ENCODE assay signal across 7 mouse cellular contexts in the genomic region with DNA sequence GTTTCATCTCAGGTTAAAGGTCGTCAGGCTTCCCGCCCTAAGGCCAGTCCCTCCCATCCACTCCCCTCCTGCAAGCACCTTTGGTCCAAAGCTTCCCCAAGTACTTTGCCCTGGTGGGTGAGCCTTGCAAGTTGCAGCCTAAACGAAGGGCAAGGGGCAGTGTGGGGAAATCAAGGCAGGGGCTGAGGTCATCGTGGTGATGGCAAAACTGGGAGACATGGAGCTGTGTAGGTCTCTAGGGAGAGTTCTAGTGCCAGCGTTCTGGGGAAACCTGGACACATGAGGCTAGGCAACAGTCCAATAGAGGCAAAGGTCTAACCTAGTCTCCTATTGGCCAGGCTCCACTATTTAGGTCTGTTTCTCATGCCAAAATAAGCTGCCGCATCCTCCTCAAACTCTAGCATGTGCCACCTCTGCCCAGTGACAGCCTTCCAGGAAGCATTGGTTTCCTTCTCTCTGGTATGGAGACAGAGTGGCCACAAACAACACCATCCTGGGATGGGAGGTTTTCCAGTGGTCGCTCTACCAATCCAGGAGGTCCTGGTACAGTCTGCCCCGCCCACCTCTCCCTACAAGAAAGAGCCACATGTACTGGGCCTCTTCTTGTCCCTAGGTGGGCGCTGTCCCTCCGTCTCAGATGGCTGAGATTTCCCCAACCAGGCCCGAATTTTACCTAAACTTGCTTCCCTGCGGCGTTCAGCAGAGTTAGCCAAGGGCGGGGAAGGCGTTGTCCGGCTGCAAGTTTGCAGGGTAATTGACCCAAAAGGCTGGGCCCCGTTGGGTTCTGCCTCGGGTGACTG. TPM values are rescaled to one million over a fixed set of nuclear protein-coding genes. Genes with fewer than 3 reads are reported as not detected.
DNase-seq lines count a peak whose midpoint lies in the region; ATAC-seq and TF ChIP-seq lines count a peak whose summit lies in the region.

No protein-coding gene starts in this region.

- no peak for TF ChIP-seq CTCF in lung, embryonic 14.5 days (IDR thresholded peaks at IDR 0.05; ENCODE audit: low read depth)
- TF ChIP-seq CTCF in small intestine, adult 2 months (IDR thresholded peaks at IDR 0.05; ENCODE audit: extremely low read depth, insufficient read length, insufficient replicate concordance, low read depth, low read length), result no peak

- peak overlapping the region; percentile 40 for H3K9ac ChIP-seq in embryonic facial prominence, embryonic 11.5 days (replicated peaks; ENCODE audit: low read length)
- H3K9ac ChIP-seq in intestine, embryonic 15.5 days, result peak overlapping the region; percentile 77
- peak overlapping the region; percentile 75 for H3K9ac ChIP-seq in lung, embryonic 14.5 days

- ATAC-seq in embryonic facial prominence, embryonic 11.5 days (replicated peaks; ENCODE audit: insufficient number of reproducible peaks, low FRiP score, low TSS enrichment, low read depth), result peak; percentile 15; the same call in 1 of the 2 replicates
- peak; percentile 31; the same call in 1 of the 2 replicates for ATAC-seq in intestine, embryonic 15.5 days
- peak; percentile 55 for ATAC-seq in lung, embryonic 14.5 days (ENCODE audit: insufficient read depth)

- H3K36me3 ChIP-seq in embryonic facial prominence, embryonic 11.5 days (replicated peaks; ENCODE audit: control insufficient read depth, insufficient read depth, low read depth, low read length), result no peaks in the 10 kb centered on the region; the same call in 1 of the 2 replicates
- H3K36me3 ChIP-seq in intestine, embryonic 15.5 days, result no peaks in the 10 kb centered on the region
- peaks cover 9% of the 10 kb centered on the region; the same call in 1 of the 2 replicates for H3K36me3 ChIP-seq in lung, embryonic 14.5 days (ENCODE audit: insufficient read depth)
- H3K36me3 ChIP-seq in small intestine, adult 2 months (ENCODE audit: control insufficient read depth, insufficient read depth, low read length), result peaks cover 28% of the 10 kb centered on the region

- H3K27me3 ChIP-seq in embryonic facial prominence, embryonic 11.5 days (ENCODE audit: control insufficient read depth, insufficient read depth, low read length), result no peaks in the 10 kb centered on the region
- H3K27me3 ChIP-seq in intestine, embryonic 15.5 days (replicated peaks), result no peaks in the 10 kb centered on the region
- no peaks in the 10 kb centered on the region for H3K27me3 ChIP-seq in lung, embryonic 14.5 days (ENCODE audit: insufficient read depth, low read length)
- no peaks in the 10 kb centered on the region for H3K27me3 ChIP-seq in small intestine, adult 2 months (ENCODE audit: control insufficient read depth, insufficient read depth, low read length)

- H3K4me1 ChIP-seq in embryonic facial prominence, embryonic 11.5 days (ENCODE audit: control insufficient read depth, insufficient read depth, low read length), result peaks cover 3% of the 10 kb centered on the region
- peaks cover 13% of the 10 kb centered on the region for H3K4me1 ChIP-seq in intestine, embryonic 15.5 days (replicated peaks)
- no peaks in the 10 kb centered on the region for H3K4me1 ChIP-seq in lung, embryonic 14.5 days (ENCODE audit: insufficient read depth)
- peaks cover 15% of the 10 kb centered on the region; the same call in 1 of the 2 replicates for H3K4me1 ChIP-seq in small intestine, adult 2 months (ENCODE audit: control insufficient read depth, insufficient read depth, insufficient read length, low read length)

- H3K4me2 ChIP-seq in embryonic facial prominence, embryonic 11.5 days (ENCODE audit: low read depth, low read length), result peak overlapping the region; percentile 67
- peak overlapping the region; percentile 82 for H3K4me2 ChIP-seq in intestine, embryonic 15.5 days (replicated peaks)
- H3K4me2 ChIP-seq in lung, embryonic 14.5 days, result peak overlapping the region; percentile 93

- 20% methylated on average over 18 of the region's 18 CpGs for WGBS in embryonic facial prominence, embryonic 11.5 days
- WGBS in intestine, embryonic 15.5 days, result 19% methylated on average over 18 of the region's 18 CpGs
- 20% methylated on average over 18 of the region's 18 CpGs for WGBS in lung, embryonic 14.5 days
- 12% methylated on average over 18 of the region's 18 CpGs for WGBS in small intestine, adult 2 months

- no peaks in the 10 kb centered on the region for H3K9me3 ChIP-seq in embryonic facial prominence, embryonic 11.5 days (replicated peaks; ENCODE audit: control insufficient read depth, low read length)
- H3K9me3 ChIP-seq in intestine, embryonic 15.5 days, result no peaks in the 10 kb centered on the region
- H3K9me3 ChIP-seq in lung, embryonic 14.5 days (ENCODE audit: low read depth, low read length), result no peaks in the 10 kb centered on the region

- no peak; the same call in 1 of the 2 replicates for TF ChIP-seq POLR2A in small intestine, adult 2 months (IDR thresholded peaks at IDR 0.05; ENCODE audit: low read depth, low read length)

- H3K4me3 ChIP-seq in embryonic facial prominence, embryonic 11.5 days (ENCODE audit: low read depth, low read length), result peak overlapping the region; percentile 52
- peak overlapping the region; percentile 89 for H3K4me3 ChIP-seq in intestine, embryonic 15.5 days (replicated peaks)
- H3K4me3 ChIP-seq in lung, embryonic 14.5 days (ENCODE audit: low read depth, low read length), result peak overlapping the region; percentile 81
- peak overlapping the region; percentile 69 for H3K4me3 ChIP-seq in small intestine, adult 2 months (ENCODE audit: low read depth, low read length)

- peak; percentile 66 for DNase-seq in 3134 (ENCODE audit: extremely low read depth, insufficient read length, low spot score)
- peak; percentile 85 for DNase-seq in 3T3-L1 (ENCODE audit: low read depth, low spot score)
- peak; percentile 67 for DNase-seq in embryonic facial prominence, embryonic 11.5 days (ENCODE audit: low spot score)
- peak; percentile 67 for DNase-seq in lung, embryonic 14.5 days
- no peak for DNase-seq in urinary bladder, adult 18-20 months (ENCODE audit: low spot score in 2 of 2)

- H3K27ac ChIP-seq in embryonic facial prominence, embryonic 11.5 days (replicated peaks; ENCODE audit: low read depth, low read length), result no peak overlapping the region
- H3K27ac ChIP-seq in intestine, embryonic 15.5 days, result no peak overlapping the region
- H3K27ac ChIP-seq in lung, embryonic 14.5 days (ENCODE audit: low read depth), result no peak overlapping the region
- peak overlapping the region; percentile 89 for H3K27ac ChIP-seq in small intestine, adult 2 months (ENCODE audit: insufficient read depth, low read depth, low read length)

RNA-seq across cellular contexts. Expression of a gene that starts 1.1 kb away (rescaled TPM):
- polyA plus RNA-seq in embryonic facial prominence, embryonic 11.5 days (2014; fragmentation: Nextera tagmentation; extraction: Ambion mirVana), result 47.1 and 57.3 TPM in 2 replicates
- 44.8 and 52.8 TPM in 2 replicates for polyA plus RNA-seq in intestine, embryonic 15.5 days (2015; fragmentation: Nextera tagmentation; extraction: Ambion mirVana)
- 38.6 and 43.5 TPM in 2 replicates for polyA plus RNA-seq in lung, embryonic 14.5 days (2014; fragmentation: Nextera tagmentation; extraction: Ambion mirVana)
- 111 and 261 TPM in 2 replicates for polyA plus RNA-seq in small intestine, adult 2 months (2012; rRNA removed)

RNA-seq across cellular contexts. Expression of a gene that starts 35.0 kb away (rescaled TPM):
- polyA plus RNA-seq in embryonic facial prominence, embryonic 11.5 days (2014; fragmentation: Nextera tagmentation; extraction: Ambion mirVana), result 0.31 TPM in 1 of 2 replicates, not detected in the other
- polyA plus RNA-seq in intestine, embryonic 15.5 days (2015; fragmentation: Nextera tagmentation; extraction: Ambion mirVana), result 0.24 and 0.30 TPM in 2 replicates
- not detected in 2 replicates for polyA plus RNA-seq in lung, embryonic 14.5 days (2014; fragmentation: Nextera tagmentation; extraction: Ambion mirVana)
- polyA plus RNA-seq in small intestine, adult 2 months (2012; rRNA removed), result 0.15 and 0.19 TPM in 2 replicates

RNA-seq across cellular contexts. Expression of a gene that starts 35.1 kb away (rescaled TPM):
- polyA plus RNA-seq in embryonic facial prominence, embryonic 11.5 days (2014; fragmentation: Nextera tagmentation; extraction: Ambion mirVana), result 567 and 573 TPM in 2 replicates
- polyA plus RNA-seq in intestine, embryonic 15.5 days (2015; fragmentation: Nextera tagmentation; extraction: Ambion mirVana), result 688 and 736 TPM in 2 replicates
- polyA plus RNA-seq in lung, embryonic 14.5 days (2014; fragmentation: Nextera tagmentation; extraction: Ambion mirVana), result 464 and 470 TPM in 2 replicates
- polyA plus RNA-seq in small intestine, adult 2 months (2012; rRNA removed), result 1,632 and 2,398 TPM in 2 replicates

Comparison
In these comparisons a context has a peak if more than half of its experiments do, and no peak if none do; other contexts are left out.
1. DNase-seq: peak in 3134 (single experiment), 3T3-L1 (single experiment), embryonic facial prominence, embryonic 11.5 days (single experiment) and lung, embryonic 14.5 days (single experiment); none in urinary bladder, adult 18-20 months (0 of 2).
2. Peak in every context shown above with its lines, with median percentiles within 50 percentile points of each other: ATAC-seq, H3K4me2 ChIP-seq, H3K4me3 ChIP-seq and H3K9ac ChIP-seq.